Mouse (Mus musculus): ENCODE results near the gene Pcp4l1. TPM values are rescaled to one million over a fixed set of nuclear protein-coding genes. Genes with fewer than 3 reads are reported as not detected.

Gene Pcp4l1
- polyA plus RNA-seq, 1 experiment from 2014 or later: 9.7 TPM

DNA sequence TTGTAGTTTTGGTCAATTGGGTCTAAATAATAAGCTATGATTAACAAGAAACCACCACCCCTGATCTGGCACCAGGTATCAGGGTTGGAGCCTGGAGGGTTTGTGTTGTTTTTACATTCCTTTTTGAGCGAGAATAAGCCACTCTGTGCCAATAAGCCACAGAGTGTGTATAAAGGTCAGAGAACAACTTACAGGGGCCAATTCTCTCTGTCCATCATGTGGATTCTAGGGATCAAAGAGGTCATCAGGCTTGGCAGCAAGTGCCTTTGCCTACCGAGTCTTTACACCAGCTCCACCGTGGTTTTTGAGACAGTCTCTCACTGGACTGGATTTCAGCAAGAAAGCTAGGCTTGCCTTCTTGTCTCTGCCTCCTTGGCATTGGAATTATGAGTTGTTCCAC, 16.8 kb upstream of the Pcp4l1 start:
- no peaks in the 10 kb centered on the region for H3K27me3 ChIP-seq (replicated peaks; ENCODE audit: control insufficient read depth, insufficient read depth, low read length)
- H3K9me3 ChIP-seq (replicated peaks; ENCODE audit: control insufficient read depth, low read length): no peaks in the 10 kb centered on the region
- DNase-seq (ENCODE audit: low spot score) (no peak), ATAC-seq (no peak)
- H3K4me3 ChIP-seq (ENCODE audit: low read depth, low read length): no peak overlapping the region
- 42% methylated on average over 3 of the region's 3 CpGs for WGBS
- H3K27ac ChIP-seq (ENCODE audit: low read depth, low read length): no peak overlapping the region
- H3K4me1 ChIP-seq (ENCODE audit: control insufficient read depth, insufficient read depth, low read length): no peaks in the 10 kb centered on the region
- no peak overlapping the region for H3K4me2 ChIP-seq (ENCODE audit: low read length)
- H3K9ac ChIP-seq (ENCODE audit: low read length): no peak overlapping the region
- no peaks in the 10 kb centered on the region for H3K36me3 ChIP-seq (ENCODE audit: control insufficient read depth, insufficient read depth, low read length)

DNA sequence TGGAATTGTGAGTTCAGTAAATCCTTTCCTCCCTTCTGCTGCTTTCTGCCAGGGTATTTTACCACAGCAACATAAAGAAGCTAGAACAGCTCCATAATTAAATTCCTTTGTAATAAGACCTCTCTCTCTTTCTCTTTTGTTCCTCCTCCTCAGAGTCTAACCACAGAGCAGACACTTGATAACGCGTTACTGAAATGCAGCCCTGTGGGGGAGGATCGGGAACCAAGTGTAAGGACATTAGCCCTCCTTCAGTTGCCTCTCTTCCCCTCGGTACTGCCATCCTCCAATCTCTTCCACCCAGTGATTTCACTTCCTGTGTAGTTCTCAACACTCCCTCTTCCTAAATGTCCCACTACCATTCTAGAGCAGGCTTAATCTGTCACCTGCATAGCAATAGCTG, 13.3 kb upstream of the Pcp4l1 start:
- Histone ChIP-seq H3K36me3 (ENCODE audit: control insufficient read depth, insufficient read depth, low read length) (no peaks in the 10 kb centered on the region), H3K4me2 (ENCODE audit: low read length) (no peak overlapping the region), H3K27ac (ENCODE audit: low read depth, low read length) (no peak overlapping the region), H3K4me3 (ENCODE audit: low read depth, low read length) (no peak overlapping the region), H3K9ac (ENCODE audit: low read length) (no peak overlapping the region), H3K9me3 (replicated peaks; ENCODE audit: control insufficient read depth, low read length) (no peaks in the 10 kb centered on the region), H3K4me1 (ENCODE audit: control insufficient read depth, insufficient read depth, low read length) (no peaks in the 10 kb centered on the region), H3K27me3 (replicated peaks; ENCODE audit: control insufficient read depth, insufficient read depth, low read length) (no peaks in the 10 kb centered on the region)
- DNase-seq (ENCODE audit: low spot score) (no peak), ATAC-seq (no peak)
- WGBS: 14% methylated on average over 4 of the region's 4 CpGs

DNA sequence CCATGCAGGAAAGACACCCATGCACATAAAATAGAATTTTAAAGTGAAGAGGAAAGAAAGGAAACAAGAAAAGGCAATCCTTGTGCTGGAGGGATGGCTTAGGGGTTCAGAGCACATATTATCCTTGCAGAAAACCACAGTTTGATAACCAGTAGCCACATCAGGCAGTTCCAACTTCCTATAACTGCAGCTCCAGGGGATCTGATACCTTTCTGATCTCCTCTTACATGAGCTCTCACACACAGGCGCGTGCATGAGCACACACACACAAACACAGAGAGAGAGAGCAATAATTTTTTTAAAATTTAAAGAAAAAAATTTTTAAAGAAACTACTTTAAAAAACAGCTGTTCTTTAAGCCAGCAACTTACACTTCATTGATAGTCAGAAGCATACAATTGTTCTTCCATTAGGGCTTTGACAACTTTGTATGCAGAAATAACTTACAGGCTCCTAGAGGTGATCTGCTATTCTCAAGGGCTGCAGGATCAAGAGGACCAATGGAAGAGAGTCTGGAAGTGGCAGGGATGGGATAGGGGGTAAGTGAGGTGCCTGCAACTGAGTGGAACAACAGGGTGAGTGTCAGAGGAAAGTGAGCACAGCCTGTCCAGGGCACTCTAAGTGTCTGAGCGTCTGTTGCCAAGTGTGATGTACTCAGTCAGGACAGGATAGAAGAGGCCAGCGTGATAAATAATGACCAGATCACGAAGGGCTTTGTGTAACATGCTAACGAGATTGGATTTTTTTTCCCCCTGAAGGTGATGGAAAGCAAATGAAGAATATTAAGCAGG, 9.8 kb upstream of the Pcp4l1 start:
- WGBS: 48% methylated on average over 6 of the region's 6 CpGs
- Histone ChIP-seq H3K9ac (ENCODE audit: low read length) (no peak overlapping the region), H3K27me3 (replicated peaks; ENCODE audit: control insufficient read depth, insufficient read depth, low read length) (no peaks in the 10 kb centered on the region), H3K9me3 (replicated peaks; ENCODE audit: control insufficient read depth, low read length) (no peaks in the 10 kb centered on the region), H3K4me2 (ENCODE audit: low read length) (no peak overlapping the region), H3K4me1 (ENCODE audit: control insufficient read depth, insufficient read depth, low read length) (no peaks in the 10 kb centered on the region), H3K27ac (ENCODE audit: low read depth, low read length) (no peak overlapping the region), H3K4me3 (ENCODE audit: low read depth, low read length) (no peak overlapping the region), H3K36me3 (ENCODE audit: control insufficient read depth, insufficient read depth, low read length) (no peaks in the 10 kb centered on the region)
- no peak for DNase-seq (ENCODE audit: low spot score)
- no peak for ATAC-seq

DNA sequence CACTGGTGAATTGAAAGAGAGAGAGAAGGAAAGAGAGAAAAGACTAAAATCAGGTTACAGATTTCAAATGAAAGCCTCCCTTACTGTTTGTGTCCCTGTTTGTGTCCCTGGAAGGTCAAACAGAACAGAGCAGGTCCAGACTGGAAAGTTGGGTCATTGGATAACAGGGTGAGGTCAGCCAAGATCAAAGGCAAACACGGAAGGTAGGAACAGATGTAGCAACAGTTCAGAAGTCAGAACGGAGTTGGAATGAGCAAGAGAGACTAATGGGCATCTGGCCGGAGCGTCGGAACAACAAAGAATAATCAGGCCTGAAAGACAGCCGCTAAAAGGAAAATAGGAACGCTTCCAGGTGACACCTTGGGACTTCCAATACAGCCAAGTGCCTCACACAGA, 8.2 kb upstream of the Pcp4l1 start:
- Histone ChIP-seq H3K4me1 (ENCODE audit: control insufficient read depth, insufficient read depth, low read length) (no peaks in the 10 kb centered on the region), H3K27me3 (replicated peaks; ENCODE audit: control insufficient read depth, insufficient read depth, low read length) (no peaks in the 10 kb centered on the region), H3K9me3 (replicated peaks; ENCODE audit: control insufficient read depth, low read length) (no peaks in the 10 kb centered on the region), H3K27ac (ENCODE audit: low read depth, low read length) (no peak overlapping the region), H3K36me3 (ENCODE audit: control insufficient read depth, insufficient read depth, low read length) (no peaks in the 10 kb centered on the region), H3K4me3 (ENCODE audit: low read depth, low read length) (no peak overlapping the region), H3K9ac (ENCODE audit: low read length) (no peak overlapping the region), H3K4me2 (ENCODE audit: low read length) (no peak overlapping the region)
- DNase-seq (ENCODE audit: low spot score): no peak
- WGBS: 63% methylated on average over 7 of the region's 7 CpGs
- no peak for ATAC-seq

DNA sequence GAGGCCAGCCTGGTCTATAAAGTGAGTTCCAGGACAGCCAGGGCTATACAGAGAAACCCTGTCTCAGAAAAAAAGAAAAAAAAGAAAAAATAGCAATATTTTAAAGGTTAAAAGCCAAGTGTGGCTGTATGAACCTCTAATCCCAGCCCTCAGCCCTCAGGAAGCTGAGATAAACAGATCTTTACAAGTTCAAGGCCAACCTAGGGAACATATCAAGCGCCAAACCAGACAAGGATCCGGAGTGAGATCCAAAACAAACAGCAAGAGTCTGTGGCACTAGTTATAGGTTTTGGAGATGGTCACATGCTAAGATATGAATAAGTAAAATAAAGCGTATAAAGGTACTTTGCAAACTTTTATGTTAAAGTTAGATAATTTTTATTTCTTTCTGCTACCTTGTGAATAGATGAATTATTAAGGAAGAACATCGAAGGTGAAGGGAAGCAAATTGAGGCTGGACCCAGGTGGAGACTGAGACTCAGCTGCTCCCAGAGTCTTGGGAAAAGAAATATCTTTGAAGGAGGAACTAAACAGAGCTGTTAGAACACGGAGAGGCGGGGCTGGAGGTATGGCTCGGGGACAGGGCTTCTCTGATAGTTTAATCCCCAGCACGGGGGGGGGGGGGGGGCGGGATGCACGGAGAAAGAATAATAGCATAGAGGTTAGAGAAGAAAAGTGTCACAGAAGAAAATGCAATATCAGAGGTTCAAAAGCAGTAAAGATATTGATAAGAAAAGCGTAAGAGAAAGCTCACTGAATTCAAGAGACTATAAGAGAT, 7.6 kb upstream of the Pcp4l1 start:
- Histone ChIP-seq H3K9ac (ENCODE audit: low read length) (no peak overlapping the region), H3K27ac (ENCODE audit: low read depth, low read length) (no peak overlapping the region), H3K9me3 (replicated peaks; ENCODE audit: control insufficient read depth, low read length) (no peaks in the 10 kb centered on the region), H3K27me3 (replicated peaks; ENCODE audit: control insufficient read depth, insufficient read depth, low read length) (no peaks in the 10 kb centered on the region), H3K4me3 (ENCODE audit: low read depth, low read length) (no peak overlapping the region), H3K4me1 (ENCODE audit: control insufficient read depth, insufficient read depth, low read length) (no peaks in the 10 kb centered on the region), H3K36me3 (ENCODE audit: control insufficient read depth, insufficient read depth, low read length) (no peaks in the 10 kb centered on the region), H3K4me2 (ENCODE audit: low read length) (no peak overlapping the region)
- WGBS: 56% methylated on average over 10 of the region's 11 CpGs
- no peak for ATAC-seq
- DNase-seq (ENCODE audit: low spot score): no peak

DNA sequence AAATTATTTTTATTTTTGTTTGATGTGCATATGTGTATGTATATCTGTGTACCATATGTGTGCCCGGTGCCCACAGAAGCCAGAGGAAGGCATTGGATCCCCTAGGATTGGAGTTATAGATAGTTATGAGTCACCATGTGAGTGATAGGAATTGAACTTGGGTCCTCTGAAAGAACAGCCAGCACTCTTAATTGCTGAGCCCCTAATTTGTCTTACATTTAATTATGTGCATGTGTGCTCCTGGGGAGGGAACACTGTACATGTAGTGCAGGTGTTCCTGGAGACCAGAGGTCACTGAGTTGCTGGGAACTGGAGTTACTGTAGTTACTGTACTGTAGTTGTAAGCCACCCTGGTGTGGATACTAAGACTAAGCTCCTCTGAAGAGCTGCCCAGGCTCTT, 4.7 kb upstream of the Pcp4l1 start:
- H3K4me1 ChIP-seq (ENCODE audit: control insufficient read depth, insufficient read depth, low read length): 0 out of 2 replicates have a peak, but pooled peaks cover 2% of the 10 kb centered on the region
- no peaks in the 10 kb centered on the region for H3K36me3 ChIP-seq (ENCODE audit: control insufficient read depth, insufficient read depth, low read length)
- H3K9me3 ChIP-seq (replicated peaks; ENCODE audit: control insufficient read depth, low read length): no peaks in the 10 kb centered on the region
- H3K4me3 ChIP-seq (ENCODE audit: low read depth, low read length): no peak overlapping the region
- ATAC-seq (no peak), DNase-seq (ENCODE audit: low spot score) (no peak)
- WGBS: 93% methylated on average over 1 of the region's 1 CpGs
- no peak overlapping the region for H3K9ac ChIP-seq (ENCODE audit: low read length)
- H3K27me3 ChIP-seq (replicated peaks; ENCODE audit: control insufficient read depth, insufficient read depth, low read length): peaks cover 9% of the 10 kb centered on the region; the same call in 1 of the 2 replicates
- no peak overlapping the region for H3K27ac ChIP-seq (ENCODE audit: low read depth, low read length)
- no peak overlapping the region for H3K4me2 ChIP-seq (ENCODE audit: low read length)

DNA sequence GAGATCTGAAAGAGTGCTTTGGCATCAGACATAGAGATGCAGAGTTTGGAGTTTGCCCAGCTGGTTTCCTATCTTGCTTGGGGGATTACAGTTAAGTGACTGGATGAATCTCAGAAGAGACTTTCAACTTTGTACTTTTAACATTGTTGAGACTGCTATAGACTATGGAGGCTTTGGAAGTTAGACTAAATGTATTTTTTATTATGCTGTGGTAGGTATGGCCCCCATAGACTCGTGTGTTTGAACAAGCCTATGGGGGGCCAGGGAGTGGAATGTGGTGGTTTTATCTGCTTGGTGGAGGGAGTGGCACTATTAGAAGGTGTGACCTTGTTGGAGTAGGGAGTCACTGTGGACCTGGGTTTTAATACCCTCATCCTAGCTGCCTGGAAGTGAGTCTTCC, 3.5 kb upstream of the Pcp4l1 start:
- H3K27me3 ChIP-seq (replicated peaks; ENCODE audit: control insufficient read depth, insufficient read depth, low read length): peaks cover 11% of the 10 kb centered on the region
- no peak overlapping the region for H3K27ac ChIP-seq (ENCODE audit: low read depth, low read length)
- H3K36me3 ChIP-seq (ENCODE audit: control insufficient read depth, insufficient read depth, low read length): no peaks in the 10 kb centered on the region
- ATAC-seq (no peak), DNase-seq (ENCODE audit: low spot score) (no peak)
- 67% methylated on average over 1 of the region's 1 CpGs for WGBS
- no peak overlapping the region for H3K9ac ChIP-seq (ENCODE audit: low read length)
- no peaks in the 10 kb centered on the region for H3K9me3 ChIP-seq (replicated peaks; ENCODE audit: control insufficient read depth, low read length)
- H3K4me2 ChIP-seq (ENCODE audit: low read length): no peak overlapping the region
- 0 out of 2 replicates have a peak, but pooled peaks cover 3% of the 10 kb centered on the region for H3K4me1 ChIP-seq (ENCODE audit: control insufficient read depth, insufficient read depth, low read length)
- H3K4me3 ChIP-seq (ENCODE audit: low read depth, low read length): no peak overlapping the region

DNA sequence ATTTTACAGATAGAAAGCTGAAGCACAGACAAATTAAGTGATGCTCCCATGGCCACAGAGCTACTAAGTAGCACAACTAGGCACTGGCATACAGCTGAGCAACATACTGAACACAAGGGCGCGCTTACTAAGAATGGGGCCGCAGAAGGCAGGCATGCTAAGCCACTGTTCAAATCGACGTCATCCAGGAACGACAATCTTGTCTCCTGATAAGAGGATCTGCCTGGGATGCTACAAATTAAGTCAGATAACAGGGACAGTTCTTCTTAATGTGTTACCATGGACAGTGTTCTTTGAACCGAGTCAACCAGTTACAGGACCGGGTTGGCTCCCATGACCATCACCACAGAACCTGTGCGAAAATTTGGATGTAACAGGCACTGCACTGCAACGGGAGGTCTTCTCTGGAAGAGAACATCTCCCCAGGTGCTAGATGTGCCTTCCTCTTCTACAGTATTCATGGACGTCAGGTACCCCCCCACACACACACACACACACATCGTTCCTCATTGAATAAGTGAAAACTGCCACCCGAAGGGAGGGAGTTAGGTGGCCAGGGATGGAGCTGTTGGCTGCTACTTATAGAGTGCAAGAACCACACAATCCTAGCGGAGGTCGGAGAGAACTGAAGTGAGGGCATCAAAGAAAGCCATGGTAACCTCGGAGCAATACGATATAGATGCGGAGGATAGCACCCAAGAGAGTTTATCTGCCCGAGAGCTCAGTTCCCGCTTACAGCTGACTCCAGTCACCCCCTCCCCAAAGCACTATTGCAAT, 834 bp downstream of the Pcp4l1 start:
- Histone ChIP-seq H3K9ac (ENCODE audit: low read length) (peak overlapping the region; percentile 67), H3K4me2 (ENCODE audit: low read length) (peak overlapping the region; percentile 96), H3K9me3 (replicated peaks; ENCODE audit: control insufficient read depth, low read length) (no peaks in the 10 kb centered on the region), H3K27ac (ENCODE audit: low read depth, low read length) (no peak overlapping the region), H3K4me3 (ENCODE audit: low read depth, low read length) (peak overlapping the region; percentile 43), H3K27me3 (replicated peaks; ENCODE audit: control insufficient read depth, insufficient read depth, low read length) (peaks cover 34% of the 10 kb centered on the region), H3K4me1 (ENCODE audit: control insufficient read depth, insufficient read depth, low read length) (0 out of 2 replicates have a peak, but pooled peaks cover 3% of the 10 kb centered on the region), H3K36me3 (ENCODE audit: control insufficient read depth, insufficient read depth, low read length) (no peaks in the 10 kb centered on the region)
- WGBS: 6% methylated on average over 20 of the region's 20 CpGs
- ATAC-seq: peak; percentile 1; the same call in 1 of the 2 replicates
- peak; percentile 17 for DNase-seq (ENCODE audit: low spot score)

Data from forebrain, embryonic 14.5 days (tissue).